Mouse (Mus musculus) forebrain, embryonic 10.5 days (tissue): ENCODE measurements around the gene Slc5a4a. TPM values are rescaled to one million over a fixed set of nuclear protein-coding genes. Genes with fewer than 3 reads are reported as not detected.

Source experiments
- DNase-seq: peaks from one replicate; pipeline ENCODE4 v3.0.0-alpha.2; 2017; ENCODE audit warnings: low spot score; ENCODE audit errors: extremely low spot score
- H3K27ac ChIP-seq: fragments of 300-500 bp; sonication (generic); 2 replicates; pipeline ENCODE4 v1.5.1; 2016; ENCODE audit warnings: mild to moderate bottlenecking
- H3K27me3 ChIP-seq: fragments of 300-500 bp; sonication (generic); 2 replicates; pipeline ENCODE4 v1.6.1; 2016; ENCODE audit warnings: mild to moderate bottlenecking; ENCODE audit not compliant: poor library complexity, severe bottlenecking
- H3K36me3 ChIP-seq: fragments of 300-500 bp; sonication (generic); replicated peaks from 2 replicates; pipeline ENCODE4 v1.6.1; 2016; ENCODE audit warnings: mild to moderate bottlenecking, moderate library complexity
- H3K4me1 ChIP-seq: fragments of 300-500 bp; sonication (generic); 2 replicates; pipeline ENCODE4 v1.6.1; 2016
- H3K4me3 ChIP-seq: fragments of 300-500 bp; sonication (generic); 2 replicates; pipeline ENCODE4 v1.5.1; 2016; ENCODE audit warnings: mild to moderate bottlenecking, moderate library complexity
- H3K9me3 ChIP-seq: fragments of 300-500 bp; sonication (generic); 2 replicates; pipeline ENCODE4 v1.6.1; 2016; ENCODE audit warnings: mild to moderate bottlenecking, moderate library complexity
- WGBS: fragments of 180-500 bp; shearing (Covaris S2); methylation state at CpG from one replicate; pipeline ENCODE4 v1.1.7; 2016; 5-methylcytosine and 5-hydroxymethylcytosine counted together
- polyA plus RNA-seq: library from polyadenylated mRNA; unstranded; fragments of >200 nt; fragmentation: Nextera tagmentation; extraction: Ambion mirVana; gene quantifications from 2 replicates; pipeline ENCODE4 v1.2.1, GENCODE M21; 2016

The Slc5a4a gene
- polyA plus RNA-seq, 1 experiment from 2014 or later: not detected

GRCm38 (mm10) chr10:76188010-76188409 is 40.8 kb downstream of the Slc5a4a start:
- H3K27me3 ChIP-seq: no peaks in the 10 kb centered on the region
- no peak for DNase-seq
- H3K36me3 ChIP-seq: no peaks in the 10 kb centered on the region
- H3K9me3 ChIP-seq: no peaks in the 10 kb centered on the region
- H3K4me3 ChIP-seq: no peak overlapping the region
- no peak overlapping the region for H3K27ac ChIP-seq
- 100% methylated on average over 1 of the region's 1 CpGs for WGBS
- no peaks in the 10 kb centered on the region for H3K4me1 ChIP-seq

GRCm38 (mm10) chr10:76201416-76201815 is 54.2 kb downstream of the Slc5a4a start:
- 91% methylated on average over 3 of the region's 3 CpGs for WGBS
- H3K27me3 ChIP-seq: no peaks in the 10 kb centered on the region
- 0 out of 2 replicates have a peak, but pooled peaks cover 6% of the 10 kb centered on the region for H3K4me1 ChIP-seq
- H3K27ac ChIP-seq: no peak overlapping the region
- no peaks in the 10 kb centered on the region for H3K9me3 ChIP-seq
- H3K36me3 ChIP-seq: no peaks in the 10 kb centered on the region
- no peak for DNase-seq
- no peak overlapping the region for H3K4me3 ChIP-seq

- Histone ChIP-seq H3K36me3 (peaks cover 5% of the 10 kb centered on the region), H3K9me3 (no peaks in the 10 kb centered on the region), H3K4me1 (0 out of 2 replicates have a peak, but pooled peaks cover 6% of the 10 kb centered on the region), H3K4me3 (no peak overlapping the region), H3K27ac (no peak overlapping the region), H3K27me3 (no peaks in the 10 kb centered on the region)
- 19% methylated on average over 7 of the region's 7 CpGs for WGBS
- DNase-seq: peak; percentile 77
These were observed 54.7 kb downstream of the Slc5a4a start for GRCm38 (mm10) chr10:76201978-76202377.

GRCm38 (mm10) chr10:76203798-76204283 is 56.6 kb downstream of the Slc5a4a start:
- H3K4me1 ChIP-seq: 0 out of 2 replicates have a peak, but pooled peaks cover 6% of the 10 kb centered on the region
- peak overlapping the region; percentile 35 for H3K27ac ChIP-seq
- WGBS: 21% methylated on average over 17 of the region's 18 CpGs

GRCm38 (mm10) chr10:76207262-76207796 is 60.1 kb downstream of the Slc5a4a start:
- no peak overlapping the region for H3K4me3 ChIP-seq
- peaks cover 44% of the 10 kb centered on the region for H3K36me3 ChIP-seq
- 91% methylated on average over 13 of the region's 13 CpGs for WGBS

More at GRCm38 (mm10) chr10:76203798-76204283, 56.6 kb downstream of the Slc5a4a start:
- DNase-seq: peak; percentile 34
- Histone ChIP-seq H3K9me3 (no peaks in the 10 kb centered on the region), H3K27me3 (no peaks in the 10 kb centered on the region), H3K36me3 (peaks cover 19% of the 10 kb centered on the region), H3K4me3 (peak overlapping the region; percentile 52)

GRCm38 (mm10) chr10:76209241-76209640 is 62.0 kb downstream of the Slc5a4a start:
- no peak overlapping the region for H3K27ac ChIP-seq
- H3K4me1 ChIP-seq: no peaks in the 10 kb centered on the region
- H3K9me3 ChIP-seq: peaks cover 9% of the 10 kb centered on the region
- no peaks in the 10 kb centered on the region for H3K27me3 ChIP-seq
- no peak for DNase-seq
- no peak overlapping the region for H3K4me3 ChIP-seq
- H3K36me3 ChIP-seq: peaks cover 62% of the 10 kb centered on the region
- 89% methylated on average over 8 of the region's 8 CpGs for WGBS

More at GRCm38 (mm10) chr10:76207262-76207796, 60.1 kb downstream of the Slc5a4a start:
- no peak for DNase-seq
- Histone ChIP-seq H3K9me3 (no peaks in the 10 kb centered on the region), H3K27ac (no peak overlapping the region), H3K4me1 (0 out of 2 replicates have a peak, but pooled peaks cover 6% of the 10 kb centered on the region), H3K27me3 (no peaks in the 10 kb centered on the region)

- Histone ChIP-seq H3K27ac (no peak overlapping the region), H3K4me1 (no peaks in the 10 kb centered on the region), H3K36me3 (peaks cover 77% of the 10 kb centered on the region), H3K9me3 (peaks cover 24% of the 10 kb centered on the region), H3K27me3 (no peaks in the 10 kb centered on the region), H3K4me3 (no peak overlapping the region)
- DNase-seq: no peak
- WGBS: 95% methylated on average over 7 of the region's 7 CpGs
These were observed 63.6 kb downstream of the Slc5a4a start for GRCm38 (mm10) chr10:76210806-76211205.

GRCm38 (mm10) chr10:76212121-76212520 is 64.9 kb downstream of the Slc5a4a start:
- Histone ChIP-seq H3K9me3 (peaks cover 24% of the 10 kb centered on the region), H3K36me3 (peaks cover 84% of the 10 kb centered on the region), H3K27ac (no peak overlapping the region), H3K4me1 (no peaks in the 10 kb centered on the region), H3K27me3 (no peaks in the 10 kb centered on the region), H3K4me3 (no peak overlapping the region)
- peak; percentile 12 for DNase-seq
- WGBS: 95% methylated on average over 6 of the region's 6 CpGs

- no peak overlapping the region for H3K27ac ChIP-seq
- no peak for DNase-seq
- peaks cover 83% of the 10 kb centered on the region for H3K36me3 ChIP-seq
- no peak overlapping the region for H3K4me3 ChIP-seq
- no peaks in the 10 kb centered on the region for H3K27me3 ChIP-seq
- 84% methylated on average over 4 of the region's 4 CpGs for WGBS
- H3K9me3 ChIP-seq: peaks cover 24% of the 10 kb centered on the region
- no peaks in the 10 kb centered on the region for H3K4me1 ChIP-seq
These were observed 66.9 kb downstream of the Slc5a4a start for GRCm38 (mm10) chr10:76214161-76214560.

GRCm38 (mm10) chr10:76217056-76217455 is 69.8 kb downstream of the Slc5a4a start:
- peaks cover 90% of the 10 kb centered on the region for H3K36me3 ChIP-seq
- no peak for DNase-seq
- no peaks in the 10 kb centered on the region for H3K4me1 ChIP-seq
- H3K9me3 ChIP-seq: peaks cover 24% of the 10 kb centered on the region
- no peak overlapping the region for H3K27ac ChIP-seq
- no peaks in the 10 kb centered on the region for H3K27me3 ChIP-seq
- 98% methylated on average over 17 of the region's 17 CpGs for WGBS
- no peak overlapping the region for H3K4me3 ChIP-seq

- WGBS: 89% methylated on average over 9 of the region's 9 CpGs
- H3K27ac ChIP-seq: no peak overlapping the region
- peaks cover 92% of the 10 kb centered on the region for H3K36me3 ChIP-seq
- no peak for DNase-seq
- H3K9me3 ChIP-seq: peaks cover 24% of the 10 kb centered on the region
- no peak overlapping the region for H3K4me3 ChIP-seq
- no peaks in the 10 kb centered on the region for H3K4me1 ChIP-seq
- no peaks in the 10 kb centered on the region for H3K27me3 ChIP-seq
These were observed 71.0 kb downstream of the Slc5a4a start for GRCm38 (mm10) chr10:76218240-76218639.

- 97% methylated on average over 11 of the region's 11 CpGs for WGBS
- Histone ChIP-seq H3K27me3 (no peaks in the 10 kb centered on the region), H3K36me3 (peaks cover 47% of the 10 kb centered on the region), H3K27ac (no peak overlapping the region), H3K4me3 (no peak overlapping the region), H3K4me1 (no peaks in the 10 kb centered on the region), H3K9me3 (no peaks in the 10 kb centered on the region)
- no peak for DNase-seq
These were observed 78.7 kb downstream of the Slc5a4a start for GRCm38 (mm10) chr10:76225944-76226343.

- WGBS: 73% methylated on average over 1 of the region's 1 CpGs
- Histone ChIP-seq H3K36me3 (peaks cover 13% of the 10 kb centered on the region), H3K4me1 (no peaks in the 10 kb centered on the region), H3K9me3 (no peaks in the 10 kb centered on the region), H3K4me3 (no peak overlapping the region), H3K27ac (no peak overlapping the region), H3K27me3 (no peaks in the 10 kb centered on the region)
- DNase-seq: no peak
These were observed 82.4 kb downstream of the Slc5a4a start for GRCm38 (mm10) chr10:76229627-76230026.
